Mouse (Mus musculus): ENCODE measurements around the gene Asrgl1. TPM values are rescaled to one million over a fixed set of nuclear protein-coding genes. Genes with fewer than 3 reads are reported as not detected.

Gene Asrgl1
- polyA plus RNA-seq, 1 experiment: 53.4 TPM

GRCm38 (mm10) chr19:9072157-9072530 is 63.3 kb downstream of the Asrgl1 start:
- no peaks in the 10 kb centered on the region for H3K9me3 ChIP-seq
- no peak overlapping the region for H3K4me3 ChIP-seq (replicated peaks)
- peaks cover 5% of the 10 kb centered on the region for H3K27me3 ChIP-seq (replicated peaks)
- peaks cover 54% of the 10 kb centered on the region for H3K4me1 ChIP-seq
- no peaks in the 10 kb centered on the region for H3K36me3 ChIP-seq (replicated peaks; ENCODE audit: low read length)
- TF ChIP-seq GATA1 (IDR thresholded peaks at IDR 0.05; ENCODE audit: borderline replicate concordance, low read length): no peak
- TF ChIP-seq FLI1 (IDR thresholded peaks at IDR 0.05; ENCODE audit: low read length): no peak

GRCm38 (mm10) chr19:9071456-9072156 is 63.8 kb downstream of the Asrgl1 start:
- peaks cover 55% of the 10 kb centered on the region for H3K4me1 ChIP-seq
- H3K9me3 ChIP-seq: no peaks in the 10 kb centered on the region
- no peak for TF ChIP-seq GATA1 (IDR thresholded peaks at IDR 0.05; ENCODE audit: borderline replicate concordance, low read length)
- no peak for TF ChIP-seq FLI1 (IDR thresholded peaks at IDR 0.05; ENCODE audit: low read length)
- peaks cover 5% of the 10 kb centered on the region for H3K27me3 ChIP-seq (replicated peaks)
- H3K4me3 ChIP-seq (replicated peaks): peak overlapping the region; percentile 40
- no peaks in the 10 kb centered on the region for H3K36me3 ChIP-seq (replicated peaks; ENCODE audit: low read length)

DNA sequence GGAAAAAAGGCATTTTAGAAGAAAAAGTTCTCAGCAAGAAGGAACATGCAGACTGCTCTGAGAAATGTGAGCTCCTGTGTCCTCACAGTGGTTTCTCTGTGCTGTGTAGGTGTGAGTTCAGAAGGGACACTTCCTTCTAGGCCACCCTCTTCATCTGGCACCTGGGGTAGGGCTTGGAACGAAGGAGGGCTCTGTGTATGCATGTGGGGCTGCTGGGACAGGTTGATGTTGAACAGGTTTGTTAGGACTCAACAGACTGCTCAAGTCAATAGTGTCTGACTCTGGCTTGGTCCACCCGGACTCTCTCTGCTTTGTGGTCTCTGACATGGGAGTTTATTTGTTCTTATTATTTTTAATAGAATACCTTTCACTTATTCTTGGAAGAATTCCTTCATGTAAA is 65.1 kb downstream of the Asrgl1 start:
- Histone ChIP-seq H3K27me3 (replicated peaks) (peaks cover 4% of the 10 kb centered on the region), H3K9me3 (no peaks in the 10 kb centered on the region), H3K4me3 (replicated peaks) (no peak overlapping the region), H3K4me1 (peaks cover 64% of the 10 kb centered on the region), H3K36me3 (replicated peaks; ENCODE audit: low read length) (no peaks in the 10 kb centered on the region)
- no peak for TF ChIP-seq FLI1 (IDR thresholded peaks at IDR 0.05; ENCODE audit: low read length)
- no peak for TF ChIP-seq GATA1 (IDR thresholded peaks at IDR 0.05; ENCODE audit: borderline replicate concordance, low read length)

- H3K4me3 ChIP-seq (replicated peaks): no peak overlapping the region
- TF ChIP-seq GATA1 (IDR thresholded peaks at IDR 0.05; ENCODE audit: borderline replicate concordance, low read length) (no peak), FLI1 (IDR thresholded peaks at IDR 0.05; ENCODE audit: low read length) (no peak)
- H3K36me3 ChIP-seq (replicated peaks; ENCODE audit: low read length): no peaks in the 10 kb centered on the region
- peaks cover 64% of the 10 kb centered on the region for H3K4me1 ChIP-seq
- no peaks in the 10 kb centered on the region for H3K9me3 ChIP-seq
- peaks cover 4% of the 10 kb centered on the region for H3K27me3 ChIP-seq (replicated peaks)
Measured at GRCm38 (mm10) chr19:9069687-9070307, 65.6 kb downstream of the Asrgl1 start.

- Histone ChIP-seq H3K27me3 (replicated peaks) (peaks cover 4% of the 10 kb centered on the region), H3K4me1 (peaks cover 71% of the 10 kb centered on the region), H3K36me3 (replicated peaks; ENCODE audit: low read length) (no peaks in the 10 kb centered on the region), H3K4me3 (replicated peaks) (no peak overlapping the region), H3K9me3 (no peaks in the 10 kb centered on the region)
- TF ChIP-seq GATA1 (IDR thresholded peaks at IDR 0.05; ENCODE audit: borderline replicate concordance, low read length) (no peak), FLI1 (IDR thresholded peaks at IDR 0.05; ENCODE audit: low read length) (no peak)
Measured at GRCm38 (mm10) chr19:9067292-9067691, 68.1 kb downstream of the Asrgl1 start.

- Histone ChIP-seq H3K27me3 (replicated peaks) (peaks cover 4% of the 10 kb centered on the region), H3K4me3 (replicated peaks) (peak overlapping the region; percentile 71), H3K9me3 (no peaks in the 10 kb centered on the region), H3K4me1 (peaks cover 71% of the 10 kb centered on the region), H3K36me3 (replicated peaks; ENCODE audit: low read length) (no peaks in the 10 kb centered on the region)
- TF ChIP-seq FLI1 (IDR thresholded peaks at IDR 0.05; ENCODE audit: low read length) (no peak), GATA1 (IDR thresholded peaks at IDR 0.05; ENCODE audit: borderline replicate concordance, low read length) (no peak)
Measured at GRCm38 (mm10) chr19:9065621-9066561, 69.5 kb downstream of the Asrgl1 start.

DNA sequence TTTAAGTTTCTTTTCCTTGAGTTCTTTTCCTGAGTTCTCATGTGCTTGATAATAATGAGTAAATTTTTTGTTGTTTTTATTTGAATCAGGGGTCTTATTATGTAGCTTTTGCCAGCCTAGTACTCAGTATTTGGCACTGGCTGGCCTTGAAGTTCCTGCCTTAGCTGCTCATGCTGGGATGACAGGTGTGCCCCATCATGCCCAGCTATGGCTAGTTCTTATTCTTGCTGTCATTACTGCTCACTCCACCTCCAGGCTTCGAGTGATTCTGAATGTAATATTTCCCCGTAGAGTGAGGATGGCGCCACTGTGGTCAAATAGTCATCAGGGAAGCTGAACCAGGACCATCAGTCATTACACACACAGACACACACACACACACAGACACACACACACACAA is 71.6 kb downstream of the Asrgl1 start:
- Histone ChIP-seq H3K4me3 (replicated peaks) (no peak overlapping the region), H3K4me1 (peaks cover 75% of the 10 kb centered on the region), H3K27me3 (replicated peaks) (peaks cover 4% of the 10 kb centered on the region), H3K36me3 (replicated peaks; ENCODE audit: low read length) (no peaks in the 10 kb centered on the region), H3K9me3 (no peaks in the 10 kb centered on the region)
- no peak for TF ChIP-seq GATA1 (IDR thresholded peaks at IDR 0.05; ENCODE audit: borderline replicate concordance, low read length)
- TF ChIP-seq FLI1 (IDR thresholded peaks at IDR 0.05; ENCODE audit: low read length): no peak

DNA sequence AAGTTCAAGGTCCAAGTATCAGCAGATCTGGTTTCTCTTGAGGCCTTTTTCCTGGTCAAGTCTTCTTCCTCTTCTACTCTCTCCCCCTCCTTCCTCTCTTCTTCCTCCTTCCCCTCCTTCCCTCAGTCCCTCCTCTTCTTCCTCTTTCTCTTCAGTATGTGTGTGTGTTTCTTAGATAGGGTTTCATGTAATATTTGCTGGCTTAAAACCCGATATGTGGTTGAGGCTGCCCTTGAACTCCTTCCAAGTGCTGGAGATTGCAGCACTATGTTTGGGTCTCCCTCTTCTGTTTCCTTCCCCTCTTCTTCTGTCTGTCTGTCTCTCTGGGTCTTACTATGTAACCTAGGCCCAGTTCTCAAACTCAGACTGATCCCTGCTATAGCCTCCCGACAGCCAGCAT is 72.6 kb downstream of the Asrgl1 start:
- TF ChIP-seq FLI1 (IDR thresholded peaks at IDR 0.05; ENCODE audit: low read length) (no peak), GATA1 (IDR thresholded peaks at IDR 0.05; ENCODE audit: borderline replicate concordance, low read length) (no peak)
- Histone ChIP-seq H3K9me3 (no peaks in the 10 kb centered on the region), H3K36me3 (replicated peaks; ENCODE audit: low read length) (no peaks in the 10 kb centered on the region), H3K4me3 (replicated peaks) (no peak overlapping the region), H3K4me1 (peaks cover 85% of the 10 kb centered on the region), H3K27me3 (replicated peaks) (no peaks in the 10 kb centered on the region)

DNA sequence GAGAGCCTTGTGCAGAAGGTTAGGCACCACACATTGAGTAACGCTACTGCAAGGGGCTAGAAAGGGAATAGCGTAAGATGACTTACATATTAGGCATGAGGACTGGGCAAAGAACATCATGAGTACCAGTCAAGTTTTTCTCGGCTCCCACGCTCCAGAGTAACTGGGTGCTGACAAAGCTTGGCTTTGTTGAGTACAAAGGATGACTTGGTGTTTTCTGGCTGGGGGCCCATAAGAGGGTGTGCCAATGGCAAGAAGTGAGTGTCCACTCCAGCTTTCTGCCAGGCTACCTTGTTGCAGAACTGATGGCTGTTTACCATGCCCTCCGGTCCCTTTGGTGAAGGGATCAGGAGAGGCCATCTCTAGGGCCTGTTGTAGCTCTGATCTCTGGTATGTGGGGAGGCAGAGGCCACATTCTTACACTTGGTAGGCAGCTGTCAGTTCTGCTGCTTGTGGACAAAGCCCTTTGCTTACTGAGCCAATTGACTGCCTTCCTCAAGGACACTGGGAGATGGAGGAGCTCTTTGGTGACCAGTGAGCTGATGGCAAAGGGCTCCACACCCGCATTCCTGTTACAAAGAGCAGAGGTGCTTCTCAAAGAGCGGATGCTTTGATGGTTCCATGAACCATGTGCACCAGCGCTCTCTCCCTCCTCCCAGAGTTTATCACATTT is 74.1 kb downstream of the Asrgl1 start:
- Histone ChIP-seq H3K4me3 (replicated peaks) (peak overlapping the region; percentile 60), H3K4me1 (peaks cover 86% of the 10 kb centered on the region), H3K9me3 (no peaks in the 10 kb centered on the region), H3K27me3 (replicated peaks) (no peaks in the 10 kb centered on the region), H3K36me3 (replicated peaks; ENCODE audit: low read length) (no peaks in the 10 kb centered on the region)
- TF ChIP-seq FLI1 (IDR thresholded peaks at IDR 0.05; ENCODE audit: low read length): 0 out of 2 replicates have a peak, but pooled peaks have one; percentile 9
- TF ChIP-seq GATA1 (IDR thresholded peaks at IDR 0.05; ENCODE audit: borderline replicate concordance, low read length): no peak

All from megakaryocyte, embryonic 14.5 days (primary cell).